Mouse (Mus musculus): Measurements from ENCODE around the gene Ttll10.

Ttll10 gene

DNA sequence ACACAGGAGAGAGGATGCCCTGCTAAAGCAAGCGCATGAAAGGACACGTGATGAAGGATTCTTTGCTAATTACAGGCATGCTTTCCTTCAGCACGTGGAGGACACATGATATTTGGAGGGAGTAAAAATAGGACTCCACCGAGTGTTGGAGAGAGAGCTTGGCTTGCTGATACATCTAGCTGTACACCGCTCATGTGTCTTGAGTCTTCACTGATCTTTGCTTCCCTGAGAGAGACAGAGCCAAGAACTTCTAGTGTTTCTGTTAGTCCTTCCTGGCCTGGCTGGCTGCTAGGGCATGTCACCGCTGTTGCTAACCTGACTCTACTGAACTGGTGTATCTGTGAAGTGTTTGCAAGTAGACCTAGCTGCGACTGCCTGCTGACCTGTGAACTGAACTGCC lies 35.0 kb downstream of the Ttll10 start:
- peak; percentile 26 to 52 for DNase-seq (ENCODE audit: low spot score in 2 of 2)

DNA sequence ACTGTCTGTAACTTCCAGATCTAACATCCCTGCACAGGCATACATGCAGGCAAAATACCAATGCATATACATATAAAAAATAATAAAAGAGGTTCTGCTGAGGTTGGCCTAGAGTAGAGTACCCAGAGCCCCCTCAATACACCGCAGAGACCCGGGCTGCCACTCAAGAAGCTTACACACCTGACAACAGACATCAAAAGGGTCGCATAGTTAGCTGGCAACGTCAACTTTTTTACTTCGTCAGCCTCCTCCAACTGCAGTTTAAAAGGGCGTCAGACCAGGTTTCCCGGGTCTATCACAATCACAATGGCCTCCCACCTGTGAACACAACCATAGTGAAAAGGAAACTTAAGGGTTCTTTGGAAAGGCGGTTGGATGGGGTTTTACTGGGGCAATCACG lies 35.7 kb downstream of the Ttll10 start:
- no peak for DNase-seq (ENCODE audit: low spot score in 2 of 2)

DNA sequence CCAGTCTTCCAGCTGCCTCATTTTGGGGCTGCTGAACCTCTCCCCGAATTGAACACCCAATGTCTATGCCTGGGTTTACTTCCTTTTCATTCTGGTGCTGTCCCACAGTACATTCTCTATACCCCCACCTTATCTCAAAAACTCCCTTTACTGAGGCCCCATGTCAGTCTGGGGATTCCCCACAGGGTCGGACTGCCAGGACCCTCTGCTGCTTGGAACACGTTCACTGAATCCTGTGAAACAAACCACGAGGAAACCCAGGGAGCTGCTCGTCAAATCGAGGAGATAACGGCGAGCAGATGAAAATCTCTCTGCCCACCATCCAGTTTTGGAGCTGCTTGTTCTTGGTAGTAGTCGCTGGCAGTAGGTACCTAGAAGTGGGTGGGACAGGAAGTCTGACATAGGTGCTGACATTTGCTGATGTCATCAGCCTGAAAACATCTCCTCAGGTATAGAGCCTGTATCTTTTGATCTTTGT lies 37.2 kb downstream of the Ttll10 start:
- no peak for DNase-seq (ENCODE audit: low spot score in 2 of 2)

DNA sequence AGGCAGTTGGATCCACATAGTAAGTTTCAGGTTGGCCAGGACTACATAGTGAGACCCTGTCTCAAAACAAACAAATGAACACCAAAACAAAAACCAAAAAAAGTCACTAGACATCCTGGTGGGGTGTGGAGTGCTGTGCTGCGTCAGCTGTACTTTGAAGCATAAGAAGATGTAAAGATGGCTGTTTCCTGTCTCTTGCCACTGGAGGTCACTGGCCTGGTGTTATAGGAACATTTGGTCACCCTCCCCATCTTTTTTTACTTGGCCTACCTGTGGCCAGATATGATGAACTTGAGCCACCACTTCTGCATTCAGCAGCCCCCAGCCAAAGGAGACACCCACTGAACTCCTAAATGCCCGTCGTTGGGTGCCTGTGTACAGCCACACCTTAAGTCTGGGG lies 37.8 kb downstream of the Ttll10 start:
- no peak for DNase-seq (ENCODE audit: low spot score in 2 of 2)

DNA sequence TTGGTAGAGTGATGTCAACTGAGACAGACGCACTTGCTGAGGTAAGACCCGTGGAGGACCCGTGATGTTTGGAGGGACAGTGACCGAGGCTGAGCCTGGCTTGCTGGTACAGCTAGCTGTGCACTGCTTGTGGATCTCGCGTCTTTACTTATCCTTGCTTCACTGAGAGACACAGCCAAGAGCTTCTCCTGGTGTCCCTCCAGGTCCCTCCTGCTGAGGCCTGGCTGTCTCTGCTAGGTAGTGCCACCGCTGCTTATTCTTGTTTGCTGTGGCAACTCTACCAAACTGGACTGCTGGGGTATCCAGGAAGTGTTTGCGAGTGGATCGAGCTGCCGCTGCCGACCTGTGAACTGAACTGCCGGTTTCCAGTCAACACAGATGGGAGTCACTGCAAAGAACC lies 39.4 kb downstream of the Ttll10 start:
- DNase-seq (ENCODE audit: low spot score in 2 of 2): no peak

DNA sequence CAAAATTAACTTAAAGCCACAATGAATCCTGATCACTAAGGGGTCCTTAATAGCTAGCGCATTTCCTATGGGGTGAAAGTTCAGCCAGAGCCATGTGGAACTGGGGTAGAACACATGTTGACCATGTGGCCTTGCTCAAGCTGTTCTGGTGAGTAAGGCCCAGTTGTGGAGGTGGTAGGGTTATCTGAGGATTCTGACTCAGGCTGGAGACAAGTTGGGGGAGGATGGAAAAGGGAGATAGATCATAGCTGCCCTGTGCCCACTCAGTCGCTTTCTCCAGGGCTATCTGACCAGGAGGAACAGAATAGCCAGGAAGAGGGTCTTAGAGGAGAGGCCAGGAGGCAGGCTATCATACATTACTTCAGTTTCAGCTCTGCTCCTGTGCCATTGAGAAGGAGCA lies 44.8 kb downstream of the Ttll10 start:
- no peak for DNase-seq (ENCODE audit: low spot score in 2 of 2)

DNA sequence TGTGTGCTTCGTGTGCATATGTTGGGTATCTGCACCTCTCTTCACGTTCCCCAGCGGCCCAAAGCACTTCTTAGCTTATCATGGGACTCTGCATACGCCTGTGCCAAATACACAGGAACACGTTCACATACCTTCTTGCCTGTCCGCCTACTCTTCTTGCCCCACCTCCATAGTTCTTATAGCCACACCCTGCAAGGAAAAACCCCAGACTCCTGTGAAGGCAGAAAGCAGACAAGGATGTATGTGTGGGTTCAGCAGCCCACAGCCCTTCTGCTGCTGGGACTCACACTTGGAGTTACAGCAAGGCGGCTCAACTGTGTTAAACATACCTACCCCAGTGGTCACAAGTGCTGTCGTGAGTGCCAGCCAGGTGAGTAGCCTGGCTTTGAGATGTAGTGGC lies 45.6 kb downstream of the Ttll10 start, which contains the start of gene Tnfrsf4:
Gene Tnfrsf4 (plus strand): TSS at position 207 of the 400 bp plus-strand sequence.
- no peak for DNase-seq (ENCODE audit: low spot score in 2 of 2)

DNA sequence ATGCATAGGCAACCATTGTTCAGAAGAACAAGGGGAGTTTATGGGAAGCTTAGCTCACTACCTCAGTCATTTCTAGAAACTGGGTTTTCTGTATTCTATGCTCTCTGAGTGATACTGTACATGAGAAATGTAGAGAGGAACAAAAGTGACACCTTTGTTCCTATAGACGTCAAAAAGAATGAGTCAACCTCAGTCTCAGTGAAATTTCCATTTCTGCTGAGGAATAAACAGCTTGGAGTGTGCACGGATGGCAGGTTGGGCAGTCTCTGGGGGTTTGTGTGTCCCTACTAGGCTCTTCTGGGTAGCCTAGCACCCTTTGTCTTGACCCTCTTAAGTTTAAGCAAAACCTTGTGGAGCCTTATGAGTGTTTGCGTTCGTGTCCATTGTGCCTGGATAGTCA lies 50.8 kb downstream of the Ttll10 start:
- DNase-seq (ENCODE audit: low spot score in 2 of 2): no peak

DNA sequence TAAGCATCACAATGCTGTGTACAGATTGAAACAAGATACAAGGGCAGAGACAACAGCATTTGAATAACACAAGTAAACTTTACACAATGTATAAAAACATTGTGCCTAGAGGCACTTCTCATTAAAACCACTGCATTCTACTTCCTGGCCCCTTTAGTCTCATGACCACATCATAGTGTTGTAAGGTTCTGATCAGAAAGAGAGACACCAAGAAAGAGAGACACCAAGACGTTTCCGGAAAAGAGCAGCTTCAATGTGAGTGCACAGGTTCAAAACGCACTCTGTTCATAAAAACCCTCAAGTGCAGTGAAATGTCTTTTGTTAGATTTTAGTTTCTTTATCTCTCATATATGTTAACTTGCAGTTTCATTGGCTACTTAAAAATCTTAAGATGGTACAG lies 55.1 kb downstream of the Ttll10 start:
- no peak for DNase-seq (ENCODE audit: low spot score in 2 of 2)

DNA sequence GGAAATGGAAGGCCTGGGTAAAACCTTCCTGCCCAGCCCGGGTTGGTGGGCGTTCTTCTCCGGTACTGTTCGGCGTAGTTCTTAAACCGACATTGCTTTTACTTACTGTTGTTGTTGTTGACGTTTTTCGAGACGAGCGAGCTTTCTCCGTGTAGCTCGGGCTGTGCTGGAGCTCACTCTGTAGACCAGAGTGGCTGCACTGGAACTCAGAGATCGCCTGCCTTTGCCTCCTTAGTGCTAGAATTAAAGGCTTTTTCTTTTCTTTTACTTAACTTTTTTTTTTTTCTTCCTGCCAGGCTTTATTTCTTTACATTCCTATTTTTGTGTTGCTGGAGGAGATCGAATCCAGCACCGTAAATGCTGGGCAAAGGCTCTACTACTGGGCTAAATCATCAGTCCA lies 65.6 kb downstream of the Ttll10 start:
- DNase-seq (ENCODE audit: low spot score in 2 of 2): no peak

DNA sequence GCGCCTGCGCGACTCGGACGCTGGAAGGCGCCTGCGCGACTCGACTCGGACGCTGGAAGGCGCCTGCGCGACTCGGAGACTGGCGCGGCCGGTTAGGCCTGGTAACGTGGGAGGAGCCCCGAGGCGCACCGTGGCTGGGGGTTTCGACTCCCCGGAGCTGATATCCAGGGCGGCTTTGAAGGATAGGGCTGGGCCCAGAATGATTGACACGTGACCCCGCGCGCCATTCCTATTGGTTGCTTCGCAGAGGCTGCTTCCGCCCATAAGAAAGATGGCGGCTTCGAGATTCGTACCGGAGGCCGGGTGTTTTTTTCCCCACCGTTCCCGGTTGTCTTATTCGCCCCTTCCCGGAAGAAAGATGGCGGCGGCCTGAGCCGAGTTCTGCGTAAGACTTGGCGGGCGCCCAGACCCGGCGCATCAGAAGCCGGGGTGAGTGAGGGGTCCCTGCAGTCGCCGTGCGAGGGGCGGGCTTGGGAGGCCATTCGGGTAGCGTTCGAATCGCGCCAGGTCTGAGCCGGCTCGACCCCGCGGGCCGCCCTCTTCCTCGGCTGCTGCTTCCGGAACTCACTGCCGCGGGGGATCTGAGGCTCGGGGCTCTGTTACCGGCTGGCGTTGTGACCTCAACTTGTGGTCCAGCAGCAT lies 66.2 kb downstream of the Ttll10 start:
- peak; percentile 97 for DNase-seq (ENCODE audit: low spot score in 2 of 2)

DNA sequence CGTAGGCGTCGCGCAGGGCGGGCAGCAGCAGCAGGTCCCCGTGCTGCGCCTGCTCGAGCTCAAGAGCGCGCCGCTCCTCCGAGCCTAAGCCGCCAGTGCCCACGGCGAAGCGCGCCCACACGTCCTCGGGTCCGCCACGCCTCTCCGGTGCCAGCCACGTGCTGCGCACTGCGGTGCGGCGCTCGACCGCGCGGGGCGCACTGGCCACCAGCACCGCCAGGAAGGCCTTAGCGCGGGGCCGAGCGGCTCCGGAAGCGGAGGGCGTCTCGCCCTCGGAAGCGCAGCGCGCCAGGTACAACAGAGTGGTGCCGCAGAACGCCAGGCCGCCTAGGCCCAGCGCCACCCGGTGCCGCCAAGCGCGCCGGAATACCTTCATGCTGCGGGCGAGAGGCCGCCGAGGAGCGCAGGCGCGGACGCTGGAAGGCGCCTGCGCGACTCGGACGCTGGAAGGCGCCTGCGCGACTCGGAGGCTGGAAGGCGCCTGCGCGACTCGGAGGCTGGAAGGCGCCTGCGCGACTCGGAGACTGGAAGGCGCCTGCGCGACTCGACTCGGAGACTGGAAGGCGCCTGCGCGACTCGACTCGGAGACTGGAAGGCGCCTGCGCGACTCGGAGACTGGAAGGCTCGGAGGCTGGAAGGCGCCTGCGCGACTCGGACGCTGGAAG lies 66.8 kb downstream of the Ttll10 start, which contains the start of the genes B3galt6 and Sdf4:
Gene B3galt6 (minus strand): TSS at position 409 of the 665 bp plus-strand sequence.
Gene Sdf4 (plus strand): TSS at position 632 of the 665 bp plus-strand sequence.
- peak; percentile 77 to 88 for DNase-seq (ENCODE audit: low spot score in 2 of 2)

DNA sequence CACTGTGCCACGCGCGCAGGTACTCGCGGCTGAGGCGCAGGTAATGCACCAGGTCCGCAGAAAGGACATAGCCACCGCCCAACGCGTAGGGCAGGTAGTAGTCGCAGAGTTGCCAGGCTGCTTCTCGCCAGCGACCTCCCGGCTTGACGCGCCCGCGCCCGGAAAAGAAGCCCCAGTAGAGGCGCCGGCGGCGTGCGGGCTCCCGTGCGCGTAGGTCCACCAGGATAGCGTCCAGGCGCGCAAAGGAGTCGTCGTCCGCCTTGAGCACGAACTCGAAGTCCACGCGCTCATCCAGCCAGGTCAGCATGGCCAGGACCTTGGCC lies 67.3 kb downstream of the Ttll10 start:
- no peak for DNase-seq (ENCODE audit: low spot score in 2 of 2)

DNA sequence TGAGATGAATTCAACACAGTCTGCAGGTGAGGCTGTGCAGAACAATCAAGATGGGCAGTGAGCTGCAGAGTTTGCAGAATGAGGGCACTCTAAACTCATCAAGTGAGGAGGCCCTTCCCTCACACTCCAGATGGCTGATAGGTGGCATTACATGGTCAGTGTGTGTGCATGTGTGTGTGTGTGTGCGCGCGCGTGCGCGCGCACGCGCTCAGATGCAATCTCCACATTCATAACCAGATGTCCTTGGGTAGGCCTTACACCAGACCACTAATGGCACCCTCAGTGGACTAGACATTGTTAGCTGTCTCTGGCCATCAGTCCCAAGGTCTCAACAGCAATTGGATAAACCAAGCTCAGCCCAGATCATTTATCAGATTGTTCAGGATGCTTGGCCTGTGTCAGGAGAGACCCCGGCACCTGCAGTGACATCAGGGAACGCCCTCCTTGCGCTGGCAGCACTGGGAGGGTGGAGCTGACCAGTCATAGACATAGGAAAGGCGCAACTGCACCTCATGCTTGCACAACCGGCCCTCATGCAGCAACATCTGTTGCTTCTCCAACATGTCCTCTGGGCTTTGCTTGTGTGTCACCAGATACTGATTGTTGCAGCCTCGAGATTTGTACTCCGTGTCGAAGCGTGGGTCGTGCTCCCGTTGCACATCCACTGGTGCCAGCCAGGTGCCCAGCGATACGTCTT lies 67.9 kb downstream of the Ttll10 start:
- peak in 1 of 2 experiments; percentile 5 for DNase-seq (ENCODE audit: low spot score in 2 of 2)
